Mouse (Mus musculus) adrenal gland, postnatal 36 days (tissue): Measurements from ENCODE around the gene Hsd17b13. TPM values are rescaled to one million over a fixed set of nuclear protein-coding genes. Genes with fewer than 3 reads are reported as not detected.
"Not testable (repeated sequence)": the region's sequence is repeated elsewhere in the genome, so short reads cannot be mapped to it uniquely, and the experiment has no call there.

Source experiments
- DNase-seq, 2 experiments: peaks; one replicate each; pipeline ENCODE4 v3.0.0; 2021; ENCODE audit warnings: mixed read lengths in 1 of 2
- long read RNA-seq, 2 experiments: library from polyadenylated mRNA; stranded (forward); transcript quantifications; one replicate each; pipeline ENCODE4 v2.0.0; 2021; ENCODE audit warnings: borderline sequencing depth in 2 of 2
- total RNA-seq, 2 experiments: library from RNA; stranded (reverse); gene quantifications; 2 replicates each; pipeline ENCODE4 v1.2.3; 2021

Gene Hsd17b13
- under 1 TPM in 1 of 2 experiments, not detected in 1; 0.20 TPM for total RNA-seq
- long read RNA-seq, experiment 1 = 0 reads
- long read RNA-seq, experiment 2 = 0 reads

DNA sequence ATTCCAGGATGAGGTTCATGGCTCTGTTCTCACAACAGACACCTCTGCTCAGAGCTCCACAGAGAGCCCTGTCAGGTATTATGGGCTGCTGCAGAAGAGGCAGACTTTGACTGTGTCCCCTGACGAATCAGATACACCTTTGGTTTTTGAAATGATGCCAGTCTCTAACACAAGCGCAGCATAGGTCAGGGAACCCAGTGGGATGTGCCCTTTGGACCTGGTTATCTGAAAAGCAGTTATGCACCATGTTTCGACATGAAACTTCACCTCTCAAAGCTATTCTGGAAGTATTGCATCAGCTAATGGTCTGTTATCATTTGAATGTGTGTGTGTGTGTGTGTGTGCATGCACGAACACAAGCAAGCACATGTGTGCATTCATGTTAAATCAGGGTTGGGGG is at the start of gene Hsd17b13:
Gene Hsd17b13 (minus strand): TSS at position 114 of the 400 bp plus-strand sequence.
- DNase-seq = no peak

DNA sequence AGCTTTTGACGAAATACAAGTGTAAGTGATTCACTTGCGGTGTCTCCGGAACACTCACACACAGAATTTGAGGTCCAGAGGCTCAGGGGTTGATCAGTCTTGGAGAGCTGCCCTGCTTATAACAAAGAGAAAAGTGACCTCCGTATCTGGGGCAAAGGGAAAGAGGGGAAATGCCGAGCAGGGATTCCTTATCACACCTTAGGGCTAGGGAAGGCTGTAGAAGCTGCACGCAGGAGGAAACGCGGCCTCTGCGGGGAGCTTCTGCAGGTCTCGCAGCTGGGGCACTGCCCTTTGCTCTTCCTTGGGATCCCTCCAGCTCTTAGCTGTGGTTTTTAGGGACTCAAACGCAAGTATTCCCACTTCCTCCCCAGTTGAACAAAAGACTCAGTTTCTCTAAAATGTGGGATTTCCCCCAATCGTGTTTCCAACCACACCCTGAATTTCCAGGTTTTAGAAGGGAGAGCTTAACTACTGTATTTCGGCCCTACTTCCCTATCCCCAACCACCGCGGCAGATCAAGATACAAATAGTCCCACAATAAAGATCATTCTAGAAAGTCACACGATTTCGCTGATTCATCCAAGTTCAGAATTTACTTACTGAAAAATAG is 48.1 kb upstream of the Hsd17b13 start:
- no peak for DNase-seq

DNA sequence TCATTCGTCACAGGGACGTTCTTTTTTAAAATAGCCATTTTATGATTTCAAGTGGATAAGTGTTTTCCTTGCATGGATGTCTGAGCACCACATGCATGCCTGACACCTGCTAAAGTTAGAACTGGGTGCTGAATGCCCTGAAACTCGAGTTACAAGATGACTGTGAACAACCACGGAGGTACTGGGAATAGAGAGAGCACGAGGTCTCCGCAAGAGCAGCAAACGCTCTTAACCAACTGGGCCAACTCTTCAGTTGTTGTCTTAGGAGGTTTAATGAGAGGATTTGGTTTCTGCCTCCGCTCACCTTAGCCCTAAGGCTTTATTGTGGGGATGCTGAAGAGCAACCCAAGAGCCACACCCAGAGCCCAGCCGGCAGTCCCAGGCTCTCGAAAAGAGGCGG is 47.6 kb upstream of the Hsd17b13 start:
- DNase-seq = no peak

DNA sequence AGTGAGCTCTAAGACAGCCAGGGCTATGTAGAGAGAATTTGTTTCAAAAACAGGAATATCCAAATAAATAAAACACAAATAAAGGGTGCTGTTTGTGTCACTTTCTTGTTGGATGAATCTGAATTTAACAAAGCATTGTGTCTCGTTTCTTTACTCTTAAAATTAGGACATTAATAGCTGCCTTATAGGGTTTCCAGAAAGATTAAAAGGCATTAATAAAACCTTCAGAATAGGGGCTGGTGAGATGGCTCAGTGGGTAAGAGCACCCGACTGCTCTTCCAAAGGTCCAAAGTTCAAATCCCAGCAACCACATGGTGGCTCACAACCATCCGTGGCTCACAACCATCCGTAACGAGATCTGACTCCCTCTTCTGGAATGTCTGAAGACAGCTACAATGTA is 47.0 kb upstream of the Hsd17b13 start:
- not testable (repeated sequence) for DNase-seq

DNA sequence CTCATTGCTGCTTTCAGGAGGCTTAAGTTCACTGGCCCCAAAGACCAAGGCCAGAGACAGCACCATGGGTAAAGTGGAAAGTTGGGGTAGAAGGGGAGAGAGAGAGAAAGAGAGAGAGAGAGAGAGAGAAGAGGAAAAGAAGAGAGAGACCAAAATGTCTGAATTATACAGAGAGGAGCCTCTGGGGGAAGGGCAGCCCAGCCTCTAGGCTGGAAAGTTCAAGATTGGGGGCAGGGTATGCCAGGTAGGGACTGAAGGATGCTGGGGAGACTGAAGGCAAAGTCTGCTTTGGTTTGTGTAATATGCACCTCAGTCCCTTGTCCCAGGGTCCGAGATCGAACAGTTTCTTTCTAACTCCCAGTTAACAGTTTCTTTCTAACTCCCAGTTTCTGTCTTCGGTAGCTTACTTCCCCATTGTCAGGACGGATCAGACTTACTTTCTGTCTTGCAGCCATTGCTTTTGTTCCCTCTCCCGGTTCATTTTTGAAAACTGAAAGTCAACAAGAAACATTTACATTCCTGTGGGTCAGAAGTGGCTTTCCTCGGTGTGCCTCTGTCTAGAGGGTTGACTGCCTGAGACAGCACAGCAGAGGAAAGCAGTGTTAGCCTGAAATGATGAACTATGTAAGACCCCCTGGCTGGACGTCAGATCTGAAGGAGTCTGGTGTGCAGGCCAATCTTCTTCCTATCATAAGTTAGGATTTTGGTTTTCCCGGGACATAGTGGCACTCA is 46.2 kb upstream of the Hsd17b13 start:
- no peak for DNase-seq

DNA sequence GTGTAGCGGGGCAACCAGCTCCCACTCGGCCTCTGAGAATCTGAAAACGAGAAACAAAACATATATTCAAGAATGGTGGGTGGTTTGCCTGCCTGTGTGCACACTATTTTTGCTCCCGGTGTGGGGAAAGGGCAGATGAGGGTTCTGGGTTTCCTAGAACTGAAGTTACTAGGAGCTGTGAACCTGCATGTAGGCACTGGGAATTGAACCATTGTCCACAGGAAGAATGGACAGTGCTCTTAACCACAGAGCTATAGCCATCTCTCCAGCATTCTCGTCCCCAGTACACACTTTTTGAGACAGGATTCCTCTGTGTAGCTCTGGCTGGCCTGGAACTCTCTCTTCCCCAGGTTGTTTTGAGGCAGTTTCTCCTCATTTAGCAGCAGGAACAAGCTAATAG is 45.3 kb upstream of the Hsd17b13 start:
- no peak for DNase-seq

DNA sequence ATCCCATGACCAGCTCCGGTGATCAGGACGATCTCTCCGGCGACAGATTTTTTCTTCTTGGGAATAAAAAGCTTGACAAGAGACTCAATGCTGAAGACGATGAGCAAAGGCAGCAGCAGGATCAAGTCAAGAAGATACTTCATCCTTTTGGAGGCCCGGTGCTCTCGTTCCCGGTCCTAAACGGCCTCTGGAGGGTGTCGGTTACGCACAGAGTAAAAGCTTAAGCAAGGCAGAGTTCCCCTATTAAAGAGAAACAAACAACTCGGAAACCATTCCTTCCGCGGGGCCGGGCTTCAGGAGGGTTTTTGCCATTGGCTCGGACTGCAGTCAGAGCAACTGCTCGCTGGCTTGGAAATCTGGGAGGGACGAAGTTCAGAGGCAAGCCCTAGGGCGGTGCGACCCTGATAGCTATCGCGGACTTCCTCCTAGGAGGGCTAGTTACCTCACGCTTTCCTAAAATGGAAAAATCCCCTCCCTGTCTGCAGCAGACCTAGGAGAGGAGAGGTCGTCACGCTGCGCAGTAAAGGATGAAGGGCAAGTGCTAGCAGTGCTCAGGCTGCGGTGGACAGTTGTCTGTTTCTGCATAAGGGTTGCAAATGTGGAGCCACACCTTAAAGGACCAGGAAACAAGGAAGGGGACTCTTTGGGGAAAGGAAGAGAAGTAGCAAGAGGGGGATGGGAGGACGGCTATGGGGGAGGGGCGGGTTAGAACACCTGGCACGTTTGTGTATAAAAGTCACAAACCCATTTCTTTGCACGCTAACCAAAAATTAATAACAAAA is 44.6 kb upstream of the Hsd17b13 start, which contains the start of gene Hsd17b11:
Gene Hsd17b11 (minus strand): TSS at position 323 of the 782 bp plus-strand sequence.
- peak; percentile 92 to 93 for DNase-seq

DNA sequence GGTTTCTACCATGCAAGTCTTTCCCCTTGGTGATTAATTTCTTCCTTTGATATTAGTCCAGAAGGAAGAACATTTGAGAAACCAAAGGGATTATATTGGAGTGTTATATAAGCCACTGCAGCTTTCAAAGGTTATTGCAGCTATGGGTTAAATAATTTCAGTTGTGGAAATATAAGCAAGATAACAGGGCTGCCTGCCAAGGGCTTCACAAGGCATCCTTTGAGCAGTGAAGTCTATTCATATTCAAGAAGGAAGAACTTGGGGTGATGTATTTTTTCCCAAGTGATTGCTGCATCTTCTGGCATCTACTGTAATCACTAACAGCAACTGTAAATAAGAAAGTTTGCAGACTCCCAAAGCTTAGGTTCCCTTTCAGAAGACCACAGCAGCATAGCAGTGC is 34.2 kb upstream of the Hsd17b13 start:
- DNase-seq = no peak

DNA sequence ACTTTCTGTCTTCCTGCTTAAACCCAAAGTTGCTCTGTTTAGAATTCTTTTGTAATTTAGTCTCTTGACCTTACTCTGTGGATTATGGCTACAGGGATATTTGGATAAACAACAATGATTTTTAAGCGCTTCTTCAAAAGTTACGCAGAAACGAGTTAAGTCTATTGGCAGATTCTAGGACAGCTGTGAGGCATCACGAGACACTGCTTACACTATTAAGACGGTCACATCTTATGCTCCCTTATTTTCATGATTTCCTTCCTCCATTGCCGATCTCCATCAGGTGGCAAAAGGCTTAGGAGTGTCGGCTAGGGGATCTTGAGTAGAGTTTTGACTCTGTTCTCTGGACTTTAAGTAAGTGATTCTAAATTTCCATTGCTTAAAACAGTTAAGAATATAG is 33.1 kb upstream of the Hsd17b13 start:
- DNase-seq = no peak

DNA sequence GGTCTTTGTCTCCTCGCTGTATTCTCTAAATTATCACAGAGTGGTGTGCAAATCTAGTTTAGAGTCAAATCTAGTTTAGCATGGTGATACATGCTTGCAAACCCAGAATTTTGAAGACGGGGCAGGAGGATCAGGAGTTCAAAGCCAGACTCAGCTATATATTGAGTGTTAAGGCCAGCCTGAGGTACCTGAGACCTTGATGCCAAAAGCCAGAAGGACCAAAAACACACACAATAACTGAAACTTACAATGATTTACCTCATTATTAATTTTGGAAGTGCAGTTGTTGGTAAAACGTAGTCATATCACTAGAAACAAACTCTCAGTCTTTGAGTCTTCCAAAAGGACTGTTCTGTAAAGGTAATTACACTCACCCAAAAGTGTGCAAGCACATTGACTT is 32.2 kb upstream of the Hsd17b13 start:
- no peak for DNase-seq

DNA sequence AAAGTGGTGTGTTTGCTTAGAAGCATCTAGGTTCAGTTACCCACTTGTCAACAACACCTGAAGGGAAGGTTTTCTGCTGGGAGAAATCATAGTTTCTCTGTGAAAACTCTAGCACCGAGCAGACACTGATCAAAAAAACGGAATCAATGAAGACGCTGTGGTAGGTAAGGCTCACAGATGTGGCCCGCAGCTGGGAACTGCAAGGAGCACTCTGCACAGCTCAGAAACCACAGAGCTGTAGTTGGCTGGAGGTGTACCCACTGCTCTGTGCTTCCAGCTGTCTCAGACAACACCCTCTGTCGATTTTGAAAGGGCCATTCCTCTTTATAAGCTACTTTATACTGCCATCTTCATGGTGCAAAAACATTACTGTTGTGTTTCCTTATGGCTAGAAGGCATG is 30.6 kb upstream of the Hsd17b13 start:
- no peak for DNase-seq

DNA sequence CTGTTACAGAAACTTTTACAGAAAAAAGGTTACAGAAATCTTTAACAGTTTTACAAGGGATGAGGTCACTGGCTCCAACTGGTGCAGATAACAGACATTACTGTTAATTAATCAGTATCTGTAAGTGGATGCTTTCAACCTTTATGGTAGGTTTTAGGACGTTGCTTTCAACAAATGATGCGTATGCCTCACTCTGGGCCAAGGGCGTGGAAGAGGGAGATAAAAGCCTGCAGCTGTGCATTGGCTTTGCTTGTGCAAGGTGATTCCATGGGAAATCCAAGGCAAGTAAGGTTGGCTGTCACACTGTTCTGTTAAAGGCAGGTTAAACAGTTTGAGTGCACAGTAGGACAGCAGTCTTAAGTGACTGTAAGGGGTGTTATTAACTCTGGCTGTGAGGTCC is 29.6 kb upstream of the Hsd17b13 start:
- DNase-seq = no peak

DNA sequence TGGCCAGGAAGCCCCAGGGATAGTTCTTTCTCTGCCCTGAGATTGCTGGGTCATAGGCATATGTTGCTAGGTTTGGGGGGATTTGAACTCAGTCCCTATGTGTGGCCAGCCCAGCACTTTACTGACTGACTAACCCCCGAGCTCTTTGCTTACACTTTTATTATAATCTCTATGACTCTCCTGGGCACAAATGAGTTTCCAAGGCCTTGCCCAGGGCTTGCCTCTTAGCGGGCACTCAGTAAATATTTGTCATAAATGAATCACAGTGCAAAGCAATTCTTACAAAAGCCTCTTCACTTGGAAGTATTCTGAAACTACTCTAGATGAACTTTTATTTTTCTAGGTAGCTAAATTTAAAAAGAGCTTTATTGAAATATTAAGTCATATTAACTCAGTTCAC is 26.7 kb upstream of the Hsd17b13 start:
- peak in 1 of 2 experiments; percentile 13 for DNase-seq

DNA sequence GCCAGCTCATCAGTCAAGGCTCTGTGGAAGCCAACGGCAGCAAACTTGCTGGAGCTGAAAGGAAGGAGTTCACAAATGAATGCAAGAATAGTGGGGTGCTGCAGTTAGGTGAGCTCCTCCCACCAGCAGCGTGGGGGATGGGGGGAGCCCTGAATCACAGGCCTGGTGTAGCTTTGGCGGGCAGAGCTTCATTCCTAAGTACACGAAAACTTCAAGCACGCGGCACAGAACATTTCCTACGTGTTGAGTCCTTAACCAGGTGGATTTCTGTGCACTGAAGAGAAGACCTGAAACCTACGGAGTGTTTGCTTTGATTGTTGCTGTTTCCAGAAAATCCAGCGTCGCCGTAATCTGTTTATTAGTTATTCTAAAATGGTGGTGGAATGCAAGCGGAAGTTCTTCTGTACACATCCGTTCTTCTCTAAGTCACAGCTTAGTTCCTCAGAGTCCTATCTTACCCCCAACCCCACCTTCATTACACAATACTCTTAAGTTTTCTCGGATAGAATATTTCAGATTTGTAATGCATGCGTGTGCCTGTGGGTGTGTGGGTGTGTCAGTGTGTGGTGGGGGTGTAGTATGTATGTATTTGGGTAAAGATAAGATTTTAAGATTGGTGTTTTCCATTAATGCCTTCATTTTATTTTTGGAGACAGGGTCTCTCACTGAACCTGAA is 26.2 kb upstream of the Hsd17b13 start:
- DNase-seq = no peak

DNA sequence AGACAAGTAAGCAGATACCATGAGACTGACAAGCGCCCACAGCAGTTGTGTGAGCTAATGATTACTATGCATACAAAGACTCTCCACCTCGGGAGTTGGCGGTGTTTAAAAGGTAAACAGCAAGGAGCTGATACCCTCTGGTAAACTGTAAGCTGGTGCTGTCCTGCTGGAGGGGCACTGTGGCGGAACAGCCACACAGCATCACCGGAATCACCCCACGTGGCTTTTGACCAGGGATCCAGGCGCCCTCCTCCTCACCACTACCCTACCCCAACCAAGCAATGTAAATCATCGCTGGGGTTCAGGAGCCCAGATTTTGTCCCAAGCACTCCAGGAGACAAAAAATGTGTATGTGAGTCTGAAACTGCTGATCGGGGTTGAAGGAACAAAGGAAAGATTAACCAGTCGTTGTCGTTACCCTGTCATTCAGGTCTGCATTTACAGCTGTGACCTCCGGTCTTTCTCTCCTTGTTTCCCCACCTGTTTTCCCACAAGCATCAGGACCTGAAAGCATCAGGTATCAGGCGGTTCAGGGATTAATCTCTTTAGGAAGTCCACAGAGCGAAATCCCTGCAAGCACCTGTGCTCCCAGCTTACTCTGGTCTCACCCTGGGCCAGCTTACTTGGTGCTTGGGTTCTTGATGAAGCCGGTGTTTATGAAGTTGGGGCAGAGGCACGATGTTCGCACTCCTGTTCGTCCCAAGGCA is 25.5 kb upstream of the Hsd17b13 start:
- no peak for DNase-seq

DNA sequence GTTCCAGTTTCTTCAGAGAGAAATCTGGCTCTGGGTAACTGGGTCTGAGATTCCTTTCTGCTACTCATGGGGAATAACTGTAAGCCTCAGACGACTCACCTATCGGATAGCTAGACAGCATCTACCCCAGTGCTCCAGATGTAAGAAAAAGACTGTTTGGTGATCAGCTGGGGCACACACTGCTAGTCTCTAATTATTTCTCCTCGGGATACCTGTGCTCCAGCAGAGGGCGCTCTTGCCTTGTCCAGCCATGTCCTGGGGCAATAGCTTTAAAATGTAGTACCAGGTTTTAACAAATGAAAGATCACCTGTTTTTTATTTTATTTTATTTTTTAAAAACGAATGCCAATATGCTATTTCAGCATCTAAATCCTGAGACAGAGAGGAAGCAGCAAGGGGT is 22.5 kb upstream of the Hsd17b13 start:
- peak; percentile 88 to 91 for DNase-seq

DNA sequence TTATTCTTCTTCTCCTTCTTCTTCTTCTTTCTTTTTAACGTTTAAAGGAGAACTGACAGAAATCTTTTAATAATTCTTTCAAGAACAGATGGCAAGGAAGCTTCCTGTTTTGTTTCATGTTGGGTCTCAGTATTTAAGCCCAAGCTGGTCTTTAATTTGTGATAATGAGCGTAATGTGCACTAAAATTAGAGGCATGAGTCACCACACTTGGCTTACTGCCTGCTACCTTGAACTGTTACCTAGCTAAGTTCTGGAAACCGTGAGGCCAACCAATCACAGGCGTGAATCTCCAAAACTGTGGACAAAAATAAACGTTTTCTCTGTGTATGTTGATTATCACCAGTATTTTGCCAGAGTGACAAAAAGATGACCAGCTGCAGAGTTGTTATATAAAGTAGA is 21.5 kb upstream of the Hsd17b13 start:
- peak; percentile 62 to 78 for DNase-seq

DNA sequence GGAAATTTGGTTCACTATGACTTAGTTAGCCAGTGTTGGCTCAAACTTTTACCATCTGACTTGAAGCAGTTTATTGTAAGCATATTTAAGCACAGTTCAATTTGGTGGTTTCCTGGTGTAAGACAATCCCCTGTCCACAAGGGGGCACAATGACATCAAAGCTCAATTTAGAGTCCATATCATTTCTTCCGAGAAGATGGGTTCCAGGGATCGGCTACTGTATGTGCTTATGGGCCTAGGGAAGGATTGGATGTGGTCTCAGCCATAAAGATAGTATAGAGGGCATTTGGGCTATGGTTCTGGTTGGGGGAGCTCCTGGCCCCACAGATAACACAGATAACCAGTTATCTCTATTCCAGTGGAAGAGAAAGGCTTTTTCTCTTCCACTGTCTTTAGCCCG is 18.0 kb upstream of the Hsd17b13 start:
- peak in 1 of 2 experiments; percentile 34 for DNase-seq

DNA sequence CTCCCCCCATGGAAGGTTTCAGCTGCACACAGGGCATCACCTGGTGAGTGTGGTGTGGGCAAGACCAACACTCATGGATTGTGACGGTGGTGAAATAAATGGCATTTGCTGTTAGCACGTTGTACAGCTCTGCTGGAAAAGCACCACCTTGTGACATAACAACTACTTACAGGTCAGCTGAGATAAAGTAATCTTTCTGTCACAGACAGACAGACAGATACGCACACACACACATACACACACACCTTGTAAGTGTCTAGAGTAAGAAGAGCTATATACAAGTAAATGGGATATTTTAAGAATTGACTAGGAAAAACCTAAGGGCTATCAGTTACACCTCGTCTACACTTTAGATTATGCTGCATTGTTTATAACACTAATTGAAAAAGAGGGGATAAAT is 17.5 kb upstream of the Hsd17b13 start:
- DNase-seq = no peak

DNA sequence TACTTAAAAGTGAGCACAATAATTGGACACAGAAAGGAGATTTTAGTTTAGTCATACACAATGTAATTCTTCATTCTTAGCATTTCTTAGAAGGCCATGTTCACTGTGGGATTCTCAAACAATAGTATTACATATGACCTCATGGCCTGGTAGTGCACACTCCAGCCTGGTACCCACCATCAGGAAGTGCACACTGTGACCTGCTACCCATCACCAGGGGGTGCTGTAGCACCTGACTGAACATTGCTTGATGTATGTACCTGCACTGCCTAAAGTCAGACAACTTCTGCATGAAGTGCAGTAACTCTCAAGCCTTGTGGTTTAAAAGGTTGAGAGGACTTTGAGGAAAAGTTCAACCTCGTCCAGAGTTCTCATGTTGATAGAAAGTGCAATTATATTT is 16.4 kb upstream of the Hsd17b13 start:
- peak in 1 of 2 experiments; percentile 14 for DNase-seq

DNA sequence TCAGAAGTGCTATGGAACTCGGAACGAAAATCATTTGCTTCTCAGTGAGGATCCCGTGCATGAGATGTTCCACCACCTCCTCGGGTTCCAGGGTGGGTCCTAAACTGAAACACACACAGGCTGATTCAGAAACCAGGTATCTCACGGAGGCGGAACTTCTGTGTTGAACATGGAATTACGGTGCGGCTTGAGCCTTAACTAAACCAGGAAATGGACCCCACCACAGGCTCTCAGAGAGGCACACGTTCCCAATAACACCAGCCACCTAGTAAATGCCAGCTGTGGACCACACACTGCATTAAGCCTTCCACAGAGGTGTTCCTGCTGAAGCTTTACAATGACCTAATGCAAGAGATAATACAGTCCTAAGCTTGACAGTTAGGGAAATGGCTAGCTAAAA is 15.6 kb upstream of the Hsd17b13 start:
- DNase-seq = no peak
